Mouse (Mus musculus) hindbrain, embryonic 16.5 days (tissue): ENCODE results near the gene H2-T22. TPM values are rescaled to one million over a fixed set of nuclear protein-coding genes. Genes with fewer than 3 reads are reported as not detected.
"Not testable (repeated sequence)": the region's sequence is repeated elsewhere in the genome, so short reads cannot be mapped to it uniquely, and the experiment has no call there.

Experiments used
- ATAC-seq: fragments of 200-750 bp; cut with Nextera tagmentation; 2 replicates; pipeline ENCODE4 v1.8.0; 2017; ENCODE audit warnings: moderate TSS enrichment, moderate library complexity
- H3K27ac ChIP-seq: fragments of 300-500 bp; sonication (generic); 2 replicates; pipeline ENCODE4 v1.5.1; 2014; ENCODE audit warnings: low read depth, mild to moderate bottlenecking, control low read depth, low read length, moderate library complexity
- H3K27me3 ChIP-seq: fragments of 300-500 bp; sonication (generic); replicated peaks from 2 replicates; pipeline ENCODE4 v1.6.1; 2014; ENCODE audit warnings: low read length; ENCODE audit not compliant: control insufficient read depth, insufficient read depth
- H3K36me3 ChIP-seq: fragments of 300-500 bp; sonication (generic); 2 replicates; pipeline ENCODE4 v1.6.1; 2014; ENCODE audit warnings: mild to moderate bottlenecking, low read length, moderate library complexity, mixed read lengths; ENCODE audit not compliant: control insufficient read depth, insufficient read depth
- H3K4me1 ChIP-seq: fragments of 300-500 bp; sonication (generic); 2 replicates; pipeline ENCODE4 v1.6.1; 2014; ENCODE audit warnings: low read depth, low read length; ENCODE audit not compliant: control insufficient read depth, insufficient read depth
- H3K4me2 ChIP-seq: fragments of 300-500 bp; sonication (generic); 2 replicates; pipeline ENCODE4 v1.6.1; 2014; ENCODE audit warnings: mild to moderate bottlenecking, low read length, control low read depth, moderate library complexity
- H3K4me3 ChIP-seq: fragments of 300-500 bp; sonication (generic); 2 replicates; pipeline ENCODE4 v1.5.1; 2014; ENCODE audit warnings: mild to moderate bottlenecking, low read length, control low read depth, moderate library complexity
- H3K9ac ChIP-seq: fragments of 300-500 bp; sonication (generic); 2 replicates; pipeline ENCODE4 v1.6.1; 2014; ENCODE audit warnings: low read depth, mild to moderate bottlenecking, control low read depth, low read length, moderate library complexity
- H3K9me3 ChIP-seq: fragments of 300-500 bp; sonication (generic); 2 replicates; pipeline ENCODE4 v1.6.1; 2014; ENCODE audit warnings: mild to moderate bottlenecking, low read length, moderate library complexity; ENCODE audit not compliant: control insufficient read depth
- WGBS: fragments of 180-500 bp; shearing (Covaris S2); extraction: QIAGEN DNeasy Blood & Tissue Kit; methylation state at CpG from one replicate; pipeline ENCODE4 v1.1.7; 2014; 5-methylcytosine and 5-hydroxymethylcytosine counted together
- polyA plus RNA-seq: library from polyadenylated mRNA; unstranded; fragments of >200 nt; fragmentation: Nextera tagmentation; extraction: Ambion mirVana; gene quantifications from 2 replicates; pipeline ENCODE4 v1.2.1, GENCODE M21; 2015

H2-T22 gene
- polyA plus RNA-seq, 1 experiment from 2014 or later: 9.2 TPM

DNA sequence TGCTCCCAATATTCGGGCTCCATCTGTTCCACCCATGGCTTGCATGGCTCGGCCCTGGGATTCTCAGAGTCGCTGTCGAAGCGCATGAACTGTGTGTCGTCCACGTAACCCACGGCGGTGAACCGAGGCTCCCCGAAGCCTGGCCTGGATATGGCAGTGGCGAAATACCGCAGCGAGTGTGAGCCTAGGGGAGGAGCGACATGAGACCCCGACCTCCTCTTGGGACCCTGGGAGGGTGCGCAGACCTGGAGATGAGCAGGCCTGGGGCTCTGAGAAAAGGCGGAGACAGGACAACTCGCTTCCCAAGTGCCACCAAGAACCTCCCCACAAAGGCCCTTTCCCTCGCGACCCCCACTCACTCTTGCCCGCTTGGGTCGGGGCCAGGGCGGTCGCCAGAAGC, 15.4 kb upstream of the H2-T22 start:
- not testable (repeated sequence) for H3K27ac ChIP-seq, ATAC-seq, H3K4me2 ChIP-seq, H3K4me1 ChIP-seq, H3K4me3 ChIP-seq, H3K9me3 ChIP-seq, H3K27me3 ChIP-seq, H3K9ac ChIP-seq, H3K36me3 ChIP-seq
- 86% methylated on average over 22 of the region's 25 CpGs for WGBS

DNA sequence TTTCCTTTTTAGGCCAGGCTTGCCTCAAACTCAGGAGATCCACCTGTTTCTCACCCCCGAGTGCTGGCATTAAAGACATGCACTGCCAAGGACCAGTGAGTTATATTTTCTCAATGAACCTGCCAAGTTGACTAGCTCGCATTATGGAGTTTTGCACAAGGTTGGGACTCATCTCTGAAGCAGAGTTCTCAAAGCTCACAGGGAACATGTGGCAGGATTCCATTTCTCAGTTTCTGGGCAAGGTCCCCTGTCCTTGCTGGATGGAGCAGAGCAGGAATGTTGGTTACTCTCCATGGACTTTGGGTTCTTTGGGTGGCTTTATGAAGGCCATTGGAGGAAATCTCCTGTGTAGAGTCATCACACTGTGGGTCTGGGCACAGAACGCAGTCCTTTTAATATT, 739 bp upstream of the H2-T22 start:
- no peaks in the 10 kb centered on the region for H3K36me3 ChIP-seq
- H3K9me3 ChIP-seq: no peaks in the 10 kb centered on the region
- H3K9ac ChIP-seq: no peak overlapping the region
- H3K4me1 ChIP-seq: no peaks in the 10 kb centered on the region; the same call in 1 of the 2 replicates
- no peaks in the 10 kb centered on the region for H3K27me3 ChIP-seq
- no peak for ATAC-seq
- H3K4me2 ChIP-seq: peak overlapping the region; percentile 78
- H3K4me3 ChIP-seq: peak overlapping the region; percentile 44; the same call in 1 of the 2 replicates
- no peak overlapping the region for H3K27ac ChIP-seq
- WGBS: 84% methylated on average over 3 of the region's 3 CpGs

DNA sequence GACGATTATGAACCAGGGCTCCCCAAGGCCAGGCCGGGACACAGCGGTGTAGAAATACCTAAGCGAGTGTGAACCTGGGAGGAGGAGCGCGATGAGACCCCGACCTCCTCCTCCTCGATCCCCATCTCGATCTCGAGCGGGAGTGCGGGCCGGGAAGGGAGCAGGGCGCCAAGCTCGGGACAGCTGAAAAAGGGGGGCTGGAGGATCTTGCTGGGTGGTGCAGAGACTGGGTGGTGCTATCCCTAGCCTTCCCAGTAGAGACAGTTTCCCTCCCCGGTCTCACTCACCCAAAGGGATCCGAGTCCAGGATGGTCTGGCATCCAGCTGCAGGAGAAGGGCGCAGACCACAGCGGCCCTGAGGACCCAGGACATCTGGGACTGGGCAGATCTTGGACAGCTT, 492 bp downstream of the H2-T22 start:
- not testable (repeated sequence) for H3K4me1 ChIP-seq, H3K36me3 ChIP-seq, H3K9me3 ChIP-seq, H3K27ac ChIP-seq, H3K27me3 ChIP-seq
- ATAC-seq: peak; percentile 72
- Histone ChIP-seq H3K4me3 (peak overlapping the region; percentile 44), H3K9ac (peak overlapping the region; percentile 56), H3K4me2 (peak overlapping the region; percentile 78)
- 2% methylated on average over 19 of the region's 19 CpGs for WGBS

GRCm38 (mm10) chr17:36040604-36041003, 1.9 kb downstream of the H2-T22 start:
- ATAC-seq: not testable (repeated sequence)

GRCm38 (mm10) chr17:36036126-36036525, 6.4 kb downstream of the H2-T22 start:
- H3K27me3 ChIP-seq, H3K4me1 ChIP-seq, H3K4me3 ChIP-seq, H3K36me3 ChIP-seq, H3K9ac ChIP-seq, H3K9me3 ChIP-seq, H3K27ac ChIP-seq, ATAC-seq, H3K4me2 ChIP-seq: not testable (repeated sequence)
- 87% methylated on average over 13 of the region's 13 CpGs for WGBS

More at GRCm38 (mm10) chr17:36040604-36041003, 1.9 kb downstream of the H2-T22 start:
- H3K4me1 ChIP-seq, H3K9ac ChIP-seq, H3K27me3 ChIP-seq, H3K9me3 ChIP-seq, H3K4me2 ChIP-seq, H3K27ac ChIP-seq, H3K36me3 ChIP-seq, H3K4me3 ChIP-seq: not testable (repeated sequence)
- WGBS: 88% methylated on average over 2 of the region's 2 CpGs

DNA sequence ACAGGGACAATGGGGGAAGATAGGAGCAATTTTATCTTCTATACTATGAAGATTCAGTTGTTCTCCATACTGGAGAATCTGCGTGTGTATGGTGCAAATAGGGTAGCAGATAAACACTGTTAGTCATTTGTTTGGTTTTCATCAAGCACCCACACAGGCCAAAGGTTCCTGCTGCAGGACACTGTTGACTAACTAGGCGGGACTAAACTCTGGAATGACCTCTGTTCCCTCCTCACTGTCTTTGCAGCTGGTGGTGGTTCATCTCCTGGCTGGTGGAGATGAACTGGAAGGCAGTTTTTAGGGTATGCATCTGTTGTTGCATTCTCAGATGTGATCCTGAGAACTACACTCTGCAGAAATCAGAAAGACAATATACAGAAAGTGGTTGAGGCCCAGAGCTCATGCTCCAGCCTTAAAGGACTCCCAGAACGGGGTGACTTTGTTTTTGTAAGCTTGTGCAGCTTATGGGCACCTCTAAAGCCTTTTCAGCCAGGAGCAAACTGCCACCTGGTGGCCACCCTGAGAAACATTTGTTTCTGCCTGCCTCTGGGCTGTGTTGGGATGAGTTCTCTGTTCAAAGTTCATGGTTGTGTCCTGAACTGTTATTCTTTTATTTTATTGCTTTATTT, 7.4 kb downstream of the H2-T22 start:
- not testable (repeated sequence) for H3K27me3 ChIP-seq, H3K9ac ChIP-seq, H3K4me3 ChIP-seq, H3K36me3 ChIP-seq, H3K9me3 ChIP-seq, H3K4me1 ChIP-seq, H3K27ac ChIP-seq, ATAC-seq, H3K4me2 ChIP-seq
- 45% methylated on average over 3 of the region's 3 CpGs for WGBS

DNA sequence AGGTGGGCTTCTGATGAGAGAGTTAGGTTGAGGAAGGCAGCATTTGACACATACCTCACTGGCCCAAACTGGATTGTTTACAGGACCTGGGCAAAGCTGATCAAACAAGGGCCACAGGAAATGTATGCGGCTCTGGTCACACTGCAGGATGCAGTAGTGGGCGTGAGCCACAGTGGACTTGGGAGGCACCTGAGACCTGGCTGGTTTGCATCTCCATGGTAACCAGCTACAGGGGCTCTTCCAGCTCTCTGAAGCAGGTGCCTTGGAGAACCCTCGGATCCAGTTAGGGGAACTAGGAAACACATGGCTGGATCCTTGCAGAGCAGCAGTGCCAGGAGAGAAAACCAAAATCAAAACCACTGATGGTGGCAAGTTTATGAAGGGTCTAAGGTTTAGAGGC, 8.0 kb downstream of the H2-T22 start:
- not testable (repeated sequence) for H3K27ac ChIP-seq, H3K36me3 ChIP-seq, H3K27me3 ChIP-seq, H3K4me3 ChIP-seq, H3K9ac ChIP-seq, ATAC-seq, H3K4me2 ChIP-seq, H3K4me1 ChIP-seq, H3K9me3 ChIP-seq
- WGBS: 55% methylated on average over 3 of the region's 3 CpGs

DNA sequence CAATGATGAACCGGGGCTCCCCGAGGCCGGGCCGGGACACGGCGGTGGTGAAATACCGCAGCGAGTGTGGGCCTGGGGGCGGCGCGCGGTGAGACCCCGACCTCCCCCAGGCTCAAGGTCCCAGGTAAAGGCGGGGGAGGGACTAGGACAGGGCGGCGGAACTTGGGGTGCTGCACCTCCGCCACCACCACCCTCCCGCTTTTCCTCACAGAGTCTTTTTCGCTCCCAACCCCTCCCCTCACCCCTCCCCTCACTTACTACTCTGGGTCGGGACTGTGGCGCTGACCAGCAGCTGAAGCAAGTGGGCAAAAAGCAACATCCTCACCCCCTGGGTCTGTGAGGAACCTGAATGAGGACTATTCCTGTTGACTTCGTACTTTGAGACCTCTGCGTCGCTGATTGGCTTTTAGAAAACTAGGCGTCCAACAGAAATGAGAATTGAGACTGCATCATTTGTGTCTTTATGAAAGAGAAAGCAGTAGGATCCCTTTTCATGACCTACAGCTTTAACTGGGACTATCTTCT, 10.1 kb downstream of the H2-T22 start, which contains the start of gene H2-T23:
Gene H2-T23 (minus strand): TSS at position 505 of the 525 bp plus-strand sequence.
- WGBS: 1% methylated on average over 19 of the region's 25 CpGs
- H3K9me3 ChIP-seq, H3K27me3 ChIP-seq, H3K36me3 ChIP-seq, H3K27ac ChIP-seq, H3K4me1 ChIP-seq: not testable (repeated sequence)
- H3K4me3 ChIP-seq: peak within 1 kb of the TSS; percentile 46
- peak within 1 kb of the TSS; percentile 57 for H3K9ac ChIP-seq
- peak; percentile 25; the same call in 1 of the 2 replicates for ATAC-seq
- H3K4me2 ChIP-seq: peak within 1 kb of the TSS; percentile 85

DNA sequence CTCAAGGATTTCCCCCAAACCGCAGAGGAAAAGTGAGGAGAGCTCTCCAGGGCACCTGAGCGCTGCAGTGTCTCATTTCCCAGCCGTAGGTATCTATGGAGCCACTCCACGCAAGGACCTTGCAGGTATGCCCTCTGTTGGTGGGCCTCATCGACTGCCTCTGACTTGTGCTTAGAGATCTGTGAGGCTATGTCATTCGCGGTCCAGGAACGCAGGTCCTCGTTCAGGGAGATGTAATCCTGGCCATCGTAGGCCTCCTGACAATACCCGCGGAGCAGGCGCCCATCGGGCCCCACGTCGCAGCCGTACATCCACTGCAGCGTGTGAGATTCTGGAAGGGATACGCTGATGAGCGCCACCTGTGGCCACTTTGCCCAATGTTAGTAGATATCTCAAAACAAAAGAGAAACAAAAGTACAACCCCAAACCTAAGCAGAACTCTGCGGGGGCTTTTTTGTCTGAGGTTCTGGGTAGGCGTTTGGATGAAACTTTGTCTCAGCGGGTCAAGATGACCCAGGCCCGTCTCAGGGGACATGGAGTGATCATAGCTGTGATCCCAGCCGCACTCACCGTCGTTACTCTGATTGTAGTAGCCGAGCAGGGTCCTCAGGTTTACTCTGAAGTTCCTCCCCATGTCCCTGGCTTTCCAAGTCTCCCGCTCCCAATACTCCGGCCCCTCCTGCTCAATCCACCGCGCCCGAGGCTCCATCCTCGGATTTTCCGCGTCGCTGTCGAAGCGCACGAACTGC, 10.8 kb downstream of the H2-T22 start:
- 1% methylated on average over 37 of the region's 40 CpGs for WGBS
- H3K4me1 ChIP-seq, H3K36me3 ChIP-seq, H3K27me3 ChIP-seq, H3K9me3 ChIP-seq, H3K27ac ChIP-seq: not testable (repeated sequence)
- H3K9ac ChIP-seq: peak overlapping the region; percentile 57
- H3K4me3 ChIP-seq: peak overlapping the region; percentile 46
- peak; percentile 86 for ATAC-seq
- peak overlapping the region; percentile 85 for H3K4me2 ChIP-seq
